Mouse (Mus musculus) inflammation-experienced regulatory T-cells, adult 6 months (primary cell): Measurements from ENCODE around the gene Cfap97d1. TPM values are rescaled to one million over a fixed set of nuclear protein-coding genes. Genes with fewer than 3 reads are reported as not detected.
"Not testable (repeated sequence)": the region's sequence is repeated elsewhere in the genome, so short reads cannot be mapped to it uniquely, and the experiment has no call there.

Experiments
- ATAC-seq: one replicate; pipeline ENCODE4 v1.8.0; 2017
- polyA plus RNA-seq, 3 experiments: library from polyadenylated mRNA; unstranded; fragments of 100-300 nt; shearing (Covaris generic); gene quantifications; one replicate each; pipeline ENCODE4 v1.2.1; 2017

Cfap97d1 gene
- polyA plus RNA-seq, 3 experiments from 2014 or later: not detected

DNA sequence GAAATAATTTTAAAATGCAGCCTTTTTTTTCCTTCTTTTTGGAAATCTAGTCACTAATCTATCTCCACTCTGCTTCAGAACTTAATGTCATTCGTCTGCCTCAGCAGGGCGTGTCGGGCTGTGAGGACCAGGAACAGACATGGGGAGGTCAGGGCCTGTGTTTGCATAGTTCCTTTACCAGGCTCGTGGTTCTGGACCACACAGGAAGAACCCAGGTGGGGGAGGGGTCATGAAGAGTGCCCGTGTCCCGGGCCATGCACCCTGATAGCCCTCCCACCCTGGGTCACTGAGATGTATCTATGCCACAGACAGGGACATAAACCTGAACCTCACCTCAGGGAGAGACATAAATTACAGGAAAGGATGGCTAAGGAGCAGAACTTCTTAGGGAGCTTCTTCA, 9.9 kb upstream of the Cfap97d1 start:
- ATAC-seq: no peak

DNA sequence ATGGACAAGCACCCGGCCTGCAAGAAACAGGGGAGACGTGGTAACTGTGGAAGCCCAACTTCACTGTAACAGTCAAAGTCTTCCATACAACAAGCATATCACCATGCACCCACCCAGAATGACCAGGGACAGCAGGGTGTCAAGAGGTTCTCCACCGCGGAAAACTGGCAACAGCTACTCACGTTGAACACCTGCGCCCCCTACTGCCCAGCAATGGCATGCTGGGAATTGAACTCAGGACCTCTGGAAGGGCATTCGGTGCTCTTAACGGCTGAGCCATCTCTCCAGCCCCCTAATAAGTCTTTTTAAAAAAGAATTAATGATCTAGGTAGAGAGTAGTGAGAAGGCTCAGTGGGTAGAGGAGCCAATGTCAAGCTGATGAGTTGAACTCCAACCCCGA, 9.2 kb upstream of the Cfap97d1 start:
- ATAC-seq: no peak

DNA sequence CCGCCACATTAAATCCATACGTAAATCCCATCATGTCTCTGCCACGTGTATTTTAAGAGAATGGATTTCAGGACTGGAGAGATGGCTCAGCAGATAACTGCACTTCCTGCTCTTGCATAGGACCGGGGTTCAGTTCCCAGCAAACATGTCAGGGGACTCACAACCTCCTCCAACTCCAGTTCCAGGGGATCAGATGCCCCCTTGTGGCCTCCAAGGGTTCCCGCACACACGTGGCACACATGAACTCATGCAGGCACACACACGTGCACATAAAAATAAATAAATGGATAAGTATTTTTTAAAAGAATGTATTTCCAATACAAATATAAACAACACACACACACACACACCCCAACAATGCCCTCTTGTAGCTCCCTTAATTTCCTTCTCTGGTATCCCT, 7.1 kb upstream of the Cfap97d1 start:
- ATAC-seq: no peak

DNA sequence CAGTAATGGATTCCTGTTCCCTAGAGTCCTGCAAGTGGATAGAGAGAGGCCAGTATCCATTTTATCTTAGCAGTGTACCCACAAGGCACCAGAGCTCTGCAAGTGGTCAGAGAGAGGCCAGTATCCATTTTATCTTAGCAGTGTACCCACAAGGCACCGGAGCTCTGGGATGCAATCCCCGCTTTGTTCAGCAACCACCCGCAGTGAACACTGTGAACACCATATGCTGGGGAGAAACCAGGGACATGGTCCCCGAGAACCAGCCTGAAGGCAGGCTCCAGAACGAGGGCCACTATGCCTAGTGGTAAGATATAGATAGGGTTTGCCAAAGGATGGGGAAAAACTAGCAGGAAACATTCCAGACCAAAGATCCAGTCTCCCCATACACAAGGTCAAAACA, 4.9 kb upstream of the Cfap97d1 start:
- ATAC-seq: no peak

DNA sequence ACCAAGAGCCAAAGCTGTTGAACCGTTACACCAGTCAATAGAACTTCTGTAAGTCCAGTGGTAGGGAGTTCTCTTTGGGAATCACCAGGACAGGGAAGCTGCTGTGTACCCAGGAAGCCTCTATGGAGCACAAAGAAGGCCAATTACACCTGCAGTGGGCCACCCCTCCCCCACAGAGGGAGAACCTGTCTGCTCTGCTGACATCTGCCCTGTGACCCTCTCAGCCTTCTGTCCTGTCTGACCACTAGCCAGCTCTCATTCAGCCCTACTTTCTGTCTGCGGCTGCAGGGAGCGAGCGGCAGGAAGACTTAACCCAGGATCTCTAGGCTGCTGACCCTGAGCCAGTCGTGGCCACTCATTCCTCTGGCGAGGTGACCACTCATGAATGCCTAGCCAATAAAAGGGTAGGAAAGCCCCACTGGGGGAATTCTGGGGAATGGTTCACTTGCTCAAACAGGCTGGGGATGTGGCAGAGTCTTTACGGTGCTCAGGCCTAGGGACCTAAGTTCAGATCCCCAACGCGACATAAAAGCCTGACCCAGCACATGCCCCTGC, 3.4 kb upstream of the Cfap97d1 start:
- ATAC-seq: no peak

DNA sequence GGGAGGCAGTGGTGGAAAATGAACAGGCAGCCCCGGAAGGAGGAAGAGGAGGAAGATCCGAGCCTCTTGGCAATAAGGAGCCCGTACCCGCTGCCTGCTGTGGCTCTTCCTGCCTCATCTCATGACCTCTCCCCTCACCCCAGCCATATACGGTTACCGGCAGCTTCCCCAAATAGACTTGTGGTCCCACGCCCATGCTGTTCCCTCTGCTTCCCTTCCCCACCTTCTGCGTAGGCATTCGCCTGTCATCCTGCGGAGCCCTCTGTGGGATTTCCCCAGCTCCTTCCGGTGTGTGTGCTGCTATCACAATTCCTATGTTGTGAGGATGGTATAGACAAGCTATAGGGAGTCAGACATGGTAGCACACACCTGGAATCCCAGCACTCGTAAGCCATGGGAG, 2.2 kb upstream of the Cfap97d1 start:
- no peak for ATAC-seq

DNA sequence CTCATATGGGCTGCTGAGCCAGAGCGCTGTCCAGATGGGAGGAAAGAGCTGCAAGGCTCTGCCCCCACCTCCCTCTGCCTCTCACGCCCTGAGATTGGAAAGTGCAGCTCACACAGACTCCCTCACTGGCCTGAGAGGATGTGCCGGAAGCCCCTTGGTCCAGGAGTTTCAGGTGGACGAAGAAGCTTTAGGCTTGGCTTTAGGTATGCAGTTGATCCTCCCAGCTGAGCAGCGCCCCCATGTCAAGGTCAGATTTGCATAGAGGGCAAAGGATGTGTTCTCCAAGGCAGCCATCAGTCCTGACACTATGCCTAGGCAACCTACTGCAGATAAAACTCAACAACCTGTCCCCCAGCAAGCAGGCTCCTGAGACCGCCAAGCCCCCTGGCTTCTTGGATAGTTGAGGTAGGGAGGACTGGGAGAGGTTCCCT, 1.1 kb upstream of the Cfap97d1 start:
- no peak for ATAC-seq

DNA sequence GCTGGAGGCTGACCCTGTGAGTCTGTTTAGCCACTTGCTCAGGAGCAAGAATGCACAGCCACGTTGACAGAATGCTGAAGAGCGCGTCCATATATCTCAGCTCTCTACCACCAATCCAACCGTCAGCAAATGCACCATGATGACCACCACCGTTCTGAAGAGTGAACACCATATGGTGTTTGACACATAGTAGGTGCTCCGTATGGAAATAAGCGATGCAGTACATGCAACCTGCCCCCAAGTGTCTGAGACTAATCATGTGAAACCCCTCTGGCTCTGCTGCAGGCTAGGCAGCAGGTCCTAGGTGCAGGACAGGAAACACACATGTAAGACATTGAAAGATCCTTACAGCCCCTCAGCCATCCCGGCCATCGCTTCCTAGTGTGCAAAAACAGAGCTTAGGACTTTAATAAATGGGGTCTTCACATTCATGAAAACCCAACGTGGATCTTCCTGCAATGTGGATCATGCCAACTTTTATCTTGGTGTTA, 603 bp upstream of the Cfap97d1 start:
- no peak for ATAC-seq

DNA sequence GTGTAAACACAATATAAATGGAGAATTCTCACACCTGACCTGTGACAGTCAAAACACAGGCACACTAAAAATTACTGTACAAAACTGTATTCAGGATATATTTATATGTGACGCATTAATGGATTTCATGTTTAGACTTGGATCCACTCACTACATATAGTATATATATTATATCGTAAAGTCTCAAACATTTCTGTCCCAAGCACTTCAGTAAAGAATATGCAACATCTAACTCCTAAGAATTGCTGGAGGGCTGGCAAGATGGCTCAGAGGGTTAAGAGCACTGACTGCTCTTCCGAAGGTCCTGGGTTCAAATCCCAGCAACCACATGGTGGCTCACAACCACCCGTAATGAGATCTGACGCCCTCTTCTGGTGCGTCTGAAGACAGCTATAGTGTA, 1.4 kb downstream of the Cfap97d1 start:
- ATAC-seq: not testable (repeated sequence)

DNA sequence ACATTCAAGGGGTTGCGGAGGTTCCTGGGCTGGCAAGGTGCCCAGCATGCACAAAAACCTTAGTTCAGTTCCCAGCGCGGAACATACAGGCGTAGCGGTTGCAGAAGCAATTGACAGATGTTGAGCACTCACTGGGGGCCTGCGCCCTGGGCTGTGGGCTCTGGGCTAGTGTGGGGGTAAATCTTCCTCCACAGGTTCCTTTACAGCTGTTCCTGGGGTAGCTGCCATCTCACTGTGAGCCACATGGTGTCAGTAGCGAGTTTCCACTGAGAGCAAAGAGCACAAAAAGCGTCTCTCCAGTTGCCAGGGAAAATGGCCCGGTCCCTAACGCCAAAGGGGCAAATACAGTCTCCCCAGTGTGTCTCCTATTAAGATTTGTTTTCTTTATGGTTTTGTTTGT, 1.9 kb downstream of the Cfap97d1 start:
- no peak for ATAC-seq

DNA sequence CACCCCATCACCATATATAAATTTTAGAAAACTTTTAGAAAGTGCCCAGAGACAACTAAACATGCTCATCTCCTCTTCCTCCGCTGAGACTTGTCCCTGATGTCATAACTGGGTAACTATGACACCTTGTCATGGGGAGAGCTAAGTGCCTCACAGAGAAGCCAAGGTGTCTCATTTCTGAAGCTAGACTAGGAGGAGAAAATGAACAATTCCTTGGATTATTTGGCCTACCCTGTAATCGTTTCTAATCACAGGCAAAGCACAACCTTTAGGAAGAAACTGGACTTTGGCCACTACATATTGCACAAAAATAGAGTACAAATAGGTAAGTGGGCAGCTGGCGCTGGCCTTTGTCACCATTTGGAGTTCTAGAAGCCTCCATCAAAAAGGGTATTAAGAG, 2.8 kb downstream of the Cfap97d1 start, which contains the start of gene Dusp3:
Dusp3 (minus strand) TSS at position 101 of the 400 bp plus-strand sequence.
- no peak for ATAC-seq

DNA sequence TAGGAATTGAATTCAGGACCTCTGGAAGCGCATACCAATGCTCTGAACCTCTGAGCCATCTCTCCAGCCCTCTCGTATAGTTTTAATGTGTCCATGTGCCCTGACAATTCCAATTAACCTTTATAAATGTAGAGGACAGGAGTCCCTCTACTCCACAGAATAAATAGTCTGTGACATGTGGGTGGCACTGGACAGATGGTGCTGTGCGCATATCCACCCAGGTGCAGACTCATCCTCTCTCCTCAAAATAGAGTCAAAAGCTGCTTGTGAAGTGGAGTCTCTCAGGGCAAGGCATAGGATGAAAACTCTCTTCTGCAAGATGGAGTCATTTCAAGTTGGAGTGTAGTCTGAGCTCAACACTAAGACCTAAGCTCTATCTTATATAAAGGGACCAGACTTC, 6.2 kb downstream of the Cfap97d1 start:
- ATAC-seq: no peak

DNA sequence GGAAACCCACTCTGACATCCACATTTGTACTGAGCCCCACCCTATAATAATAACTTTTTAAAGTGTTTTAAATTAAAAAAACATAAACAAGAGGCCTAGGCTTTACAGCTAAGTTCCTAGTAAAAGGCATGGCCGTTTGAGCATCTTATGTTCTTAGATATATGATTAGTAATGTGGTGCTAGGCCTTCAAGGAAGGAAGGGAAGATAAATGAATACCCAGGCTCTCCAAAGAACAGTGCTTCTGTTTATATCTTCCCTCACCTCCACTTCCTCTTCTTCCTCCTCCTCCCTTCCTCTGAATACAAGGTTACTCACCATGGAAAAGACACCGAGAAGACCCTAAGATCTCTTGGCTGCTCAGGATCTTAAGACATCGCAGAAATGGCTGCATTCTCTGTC, 7.7 kb downstream of the Cfap97d1 start:
- no peak for ATAC-seq

DNA sequence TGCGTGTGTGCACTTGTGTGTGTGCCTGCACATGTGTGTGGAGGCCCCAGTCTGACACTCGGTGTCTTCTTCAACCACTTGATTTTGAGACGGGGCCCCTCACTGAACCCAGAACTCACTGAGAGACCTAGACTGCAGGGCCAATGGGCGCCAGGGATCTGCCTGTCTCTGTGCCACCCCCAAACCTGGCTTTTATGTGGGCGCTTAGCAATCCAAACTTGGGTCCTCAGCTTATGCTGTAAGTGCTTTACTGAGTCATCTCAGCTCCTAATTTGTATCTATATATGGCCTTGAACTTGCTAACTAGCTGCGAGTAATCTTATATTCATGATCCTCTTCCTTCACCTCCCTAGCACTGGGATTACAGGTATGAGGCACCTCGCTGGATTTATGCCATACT, 8.3 kb downstream of the Cfap97d1 start:
- ATAC-seq: no peak

DNA sequence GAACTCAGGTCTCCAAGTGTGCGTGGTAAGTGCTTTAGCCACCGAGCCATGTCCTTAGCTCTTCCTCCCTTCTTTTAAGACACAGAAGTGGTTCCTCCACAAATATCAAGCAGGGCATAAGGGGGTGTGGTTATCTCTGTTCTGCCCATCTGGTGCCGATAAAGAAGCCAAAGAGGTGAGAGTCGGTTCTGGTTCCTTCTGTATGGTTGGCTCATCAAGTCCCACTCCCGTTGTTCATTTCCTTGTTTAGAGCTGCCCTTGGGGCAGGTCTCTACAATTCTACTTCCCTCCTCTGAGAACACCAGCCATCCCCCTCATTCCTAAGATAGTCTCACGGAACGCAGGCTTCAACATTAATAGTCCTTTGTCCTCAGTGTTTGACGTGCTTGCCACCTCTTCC, 10.0 kb downstream of the Cfap97d1 start:
- ATAC-seq: no peak

DNA sequence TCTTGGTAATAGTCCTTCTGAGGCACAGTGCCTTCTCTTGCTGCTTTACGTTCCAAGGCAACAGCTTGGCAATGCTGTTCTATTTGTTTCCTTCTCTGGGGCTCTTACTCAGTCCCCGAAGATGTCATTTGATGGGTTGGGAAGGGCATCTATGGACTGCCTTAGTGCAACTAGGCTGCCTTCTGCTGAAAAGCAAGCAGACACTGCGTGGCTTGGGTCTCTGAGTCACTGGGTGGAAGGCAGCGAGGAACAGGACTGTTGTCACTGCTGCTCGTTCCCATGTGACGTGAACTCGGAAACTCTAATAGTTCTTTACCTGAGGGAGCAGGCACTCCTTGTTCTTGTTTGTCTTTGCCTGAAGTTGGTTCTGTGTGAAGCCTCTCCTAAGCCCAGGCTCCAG, 11.9 kb downstream of the Cfap97d1 start:
- no peak for ATAC-seq

DNA sequence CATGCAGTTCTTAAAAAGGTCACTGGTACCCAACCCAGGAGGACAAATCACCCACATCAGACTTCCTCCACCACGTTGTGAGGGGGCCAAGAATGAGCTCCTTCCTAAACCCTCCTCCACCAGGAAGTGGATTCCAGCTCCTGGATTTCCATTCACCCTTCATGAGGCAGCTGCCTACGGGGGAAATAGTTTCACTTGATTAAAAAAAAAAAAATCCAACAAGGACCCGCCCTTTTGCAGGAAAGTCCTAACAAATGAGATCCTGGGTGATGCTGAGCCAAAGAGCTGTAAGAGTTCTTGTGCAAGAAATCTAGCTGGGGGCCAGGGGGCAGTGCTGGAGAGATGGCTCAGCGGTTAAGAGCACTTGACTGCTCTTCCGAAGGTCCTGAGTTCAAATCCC, 14.2 kb downstream of the Cfap97d1 start:
- ATAC-seq: no peak

DNA sequence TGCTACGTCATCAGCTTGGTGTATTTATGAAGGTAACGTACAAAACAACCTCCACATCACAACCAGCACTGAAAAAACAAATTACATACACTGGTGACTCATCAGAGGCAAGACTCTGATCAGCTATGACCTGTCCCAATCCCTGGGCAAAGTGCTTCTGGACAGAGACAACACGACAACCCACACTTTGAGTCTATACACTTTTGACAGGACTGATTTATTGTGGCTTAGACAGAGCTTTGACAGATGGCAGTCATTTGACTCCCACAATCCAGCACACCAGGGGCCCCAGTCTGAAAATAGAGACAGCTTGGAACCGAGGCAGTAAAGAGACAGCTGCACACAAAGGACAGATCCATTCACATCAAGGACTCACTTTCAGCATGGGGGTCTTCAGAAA, 15.4 kb downstream of the Cfap97d1 start:
- no peak for ATAC-seq

DNA sequence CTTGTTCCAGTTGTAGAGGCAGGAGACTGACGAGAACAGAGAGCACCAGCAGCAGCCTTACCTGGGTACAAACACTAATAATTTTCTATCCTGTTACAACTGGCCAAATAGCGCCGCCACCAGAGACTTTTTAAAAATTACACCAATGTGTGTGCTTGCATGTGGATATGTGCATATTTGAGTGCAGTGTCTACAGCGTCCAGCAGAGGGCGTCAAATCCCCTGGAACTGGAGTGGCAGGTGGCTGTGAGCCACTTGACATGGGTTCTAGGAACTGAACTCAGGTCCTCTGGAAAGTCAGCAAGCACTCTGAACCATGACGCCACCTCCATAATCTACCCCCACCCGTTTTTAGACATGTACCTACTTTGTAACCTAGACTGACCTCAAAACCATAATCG, 20.2 kb downstream of the Cfap97d1 start:
- no peak for ATAC-seq

DNA sequence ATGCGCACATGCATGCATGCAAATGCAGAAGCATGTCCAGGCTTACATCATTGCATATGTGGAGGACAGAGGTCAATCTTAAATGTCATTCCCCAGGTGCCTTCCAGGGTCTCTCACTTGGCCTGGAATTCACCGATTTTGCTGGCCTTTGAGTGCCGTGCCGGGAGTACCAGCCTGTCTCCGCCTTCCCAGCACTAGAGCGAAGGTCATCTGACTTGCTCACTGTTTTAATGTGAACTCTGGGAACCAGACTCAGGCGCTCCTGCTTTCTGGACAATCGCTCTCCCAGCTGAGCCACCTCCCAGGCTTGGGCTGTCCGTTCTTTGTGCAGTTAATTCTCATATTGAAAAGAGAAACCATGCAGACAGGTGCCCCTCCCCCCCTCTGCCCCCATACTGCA, 22.2 kb downstream of the Cfap97d1 start:
- no peak for ATAC-seq

DNA sequence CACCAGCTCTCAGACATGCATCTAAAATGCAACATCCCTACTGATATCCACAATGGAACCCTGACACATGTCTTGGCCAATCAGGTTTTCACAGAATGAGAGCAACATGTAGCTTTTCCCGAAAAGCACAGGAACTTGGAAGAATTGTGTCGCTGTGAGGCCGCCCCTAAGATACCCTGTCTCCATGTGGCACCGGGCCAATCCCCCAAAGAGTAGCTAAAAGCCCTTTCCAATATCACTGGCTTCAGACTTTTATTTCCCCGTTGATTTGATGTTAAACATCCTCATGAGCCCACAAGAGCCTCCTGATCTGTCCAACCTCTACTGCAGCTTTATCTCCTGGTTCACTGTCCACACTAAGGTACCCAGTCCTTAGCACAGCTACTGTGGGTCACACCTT, 22.6 kb downstream of the Cfap97d1 start:
- ATAC-seq: no peak

DNA sequence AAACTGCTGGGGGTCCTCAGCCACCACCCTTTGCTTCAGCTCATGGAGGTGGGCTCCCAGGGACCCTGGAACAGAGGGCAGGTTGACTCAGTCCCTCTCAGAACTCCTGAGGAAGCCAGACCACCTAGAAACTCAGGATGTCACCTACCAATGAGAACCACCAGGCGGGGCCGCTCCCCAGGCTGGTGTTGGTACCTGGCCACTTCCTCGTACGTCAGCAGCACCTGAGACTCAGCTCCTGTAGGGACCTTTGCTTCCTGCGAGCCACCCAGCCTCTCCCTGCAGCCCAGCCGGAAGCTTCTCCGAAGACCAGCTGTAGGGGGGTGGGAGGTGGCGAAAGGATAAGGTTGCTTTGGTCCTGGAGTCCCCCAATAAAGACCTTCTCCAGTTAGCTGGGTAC, 24.3 kb downstream of the Cfap97d1 start:
- no peak for ATAC-seq

DNA sequence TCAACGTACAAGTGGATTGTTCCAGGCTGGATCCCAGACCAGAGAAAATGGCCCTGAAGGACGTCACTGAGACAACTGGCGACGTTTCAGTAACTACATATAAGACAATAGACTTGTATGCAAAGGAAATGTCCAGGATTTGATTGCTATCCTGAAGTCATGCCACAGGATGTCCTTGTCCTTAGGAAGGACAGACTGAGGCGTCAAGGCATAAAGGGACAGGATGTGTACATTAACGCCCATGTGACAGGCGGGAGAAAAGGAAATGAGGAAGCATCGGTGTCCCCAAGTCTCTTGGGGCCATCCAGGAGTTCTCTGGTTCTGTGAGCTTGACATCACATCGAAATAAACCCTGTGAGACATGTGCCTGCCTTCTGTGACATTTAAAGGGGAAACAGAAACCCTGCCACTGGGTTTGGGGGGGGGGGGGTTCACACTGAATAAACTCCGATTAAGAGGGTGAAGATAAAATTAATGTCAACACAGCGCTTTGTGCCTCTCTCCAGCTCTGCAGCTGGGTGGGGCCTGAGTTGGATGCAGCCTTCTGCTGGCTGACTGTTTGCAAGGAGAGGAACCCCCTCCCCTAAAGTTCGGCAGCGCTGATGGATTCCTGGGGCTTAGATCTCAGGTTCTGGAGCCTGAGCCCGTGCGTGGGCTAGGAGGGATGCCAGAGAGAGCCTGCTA, 25.0 kb downstream of the Cfap97d1 start:
- no peak for ATAC-seq

DNA sequence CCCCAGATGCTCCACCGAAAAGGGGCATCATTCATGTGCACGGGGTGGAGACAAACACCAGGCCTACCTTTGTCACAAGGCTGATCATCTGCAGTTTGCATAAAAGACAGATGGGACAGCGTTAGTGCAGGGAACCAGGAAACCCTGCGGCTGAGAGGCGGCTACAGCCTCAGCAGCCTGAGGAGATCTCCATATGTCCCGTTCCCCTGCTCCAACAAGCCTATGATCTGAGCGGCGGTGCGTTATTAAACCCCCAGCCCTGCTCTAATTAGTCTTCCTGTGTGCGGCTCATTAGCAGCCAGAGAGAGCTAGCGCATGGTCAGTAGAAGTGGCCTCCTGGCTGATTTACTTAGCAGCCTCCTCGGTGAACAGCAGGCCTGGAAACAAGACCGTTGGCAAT, 26.1 kb downstream of the Cfap97d1 start:
- no peak for ATAC-seq

DNA sequence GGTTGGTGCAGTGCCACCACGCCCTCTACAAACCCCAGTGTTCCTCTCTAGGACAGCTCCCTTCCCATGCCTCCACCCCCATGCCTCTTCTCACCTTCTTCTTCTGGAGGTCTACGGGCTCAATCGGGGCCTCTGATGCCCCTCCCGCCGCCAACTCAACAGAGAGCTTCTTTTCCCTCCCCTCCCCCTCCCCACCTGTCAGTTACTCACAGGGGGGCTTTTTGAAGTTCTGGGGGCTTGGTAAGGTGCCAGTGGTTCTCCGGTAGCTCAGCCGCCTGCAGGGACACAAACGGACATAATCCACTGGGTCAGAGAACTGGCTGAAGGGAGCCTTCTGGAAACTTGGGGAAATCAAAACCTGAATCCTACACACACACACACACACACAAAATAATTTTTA, 27.4 kb downstream of the Cfap97d1 start:
- no peak for ATAC-seq
